Mouse (Mus musculus): ENCODE measurements at regions not wholly inside any gene's neighbourhood (a gene's known extent, or its start where the extent isn't known, plus 50 kb on each side); places are given as distances from the start of the nearest gene placed in this dataset.

DNA sequence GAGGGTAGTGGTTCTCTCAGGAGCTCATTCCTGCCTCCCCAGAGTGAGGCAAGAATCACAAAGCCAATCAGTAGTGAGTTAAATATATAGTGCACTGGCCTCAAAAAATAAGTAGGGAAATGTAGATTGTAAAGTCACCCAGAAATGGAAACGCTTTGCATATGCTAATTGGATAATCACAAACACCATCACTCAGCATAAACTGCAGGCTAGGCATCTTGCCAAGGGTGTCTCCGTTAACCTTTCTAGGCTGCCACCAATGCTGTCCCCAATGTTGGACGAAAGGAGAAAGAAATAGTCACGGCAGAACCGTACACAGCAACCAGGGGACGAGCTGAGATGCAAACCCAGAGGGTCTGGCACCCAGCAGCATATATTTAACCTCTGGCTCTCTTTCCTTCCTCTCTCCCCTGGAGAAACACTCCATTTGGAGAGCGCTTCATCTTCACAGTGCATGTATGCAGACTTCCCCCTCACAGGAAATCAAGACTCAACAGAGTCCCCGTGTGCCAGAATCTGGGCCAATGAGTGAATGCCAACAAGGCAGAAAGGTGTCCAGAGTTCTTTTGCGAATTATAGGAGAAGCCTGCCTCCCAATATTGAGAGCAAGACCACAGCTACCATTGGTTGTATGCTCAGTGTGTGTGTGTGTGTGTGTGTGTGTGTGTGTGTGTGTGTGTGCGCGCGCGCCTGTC lies 90.1 kb downstream of the Suds3 start:
- TF ChIP-seq GATA1 (IDR thresholded peaks at IDR 0.05; ENCODE audit: borderline replicate concordance, low read length) (no peak), FLI1 (IDR thresholded peaks at IDR 0.05; ENCODE audit: low read length) (no peak)
